Mouse (Mus musculus) testis, adult 2 months (tissue): ENCODE results near the gene Cela1. TPM values are rescaled to one million over a fixed set of nuclear protein-coding genes. Genes with fewer than 3 reads are reported as not detected.

Source experiments
- H3K27ac ChIP-seq: fragments of 200-500 bp; 2 replicates; pipeline ENCODE4 v1.5.1; 2012; ENCODE audit warnings: low read depth, low read length; ENCODE audit not compliant: control insufficient read depth, insufficient read depth
- H3K27me3 ChIP-seq: fragments of 200-500 bp; 2 replicates; pipeline ENCODE4 v1.6.1; 2012; ENCODE audit warnings: mild to moderate bottlenecking, low read length, moderate library complexity; ENCODE audit not compliant: control insufficient read depth, insufficient read depth
- H3K36me3 ChIP-seq: fragments of 200-500 bp; 2 replicates; pipeline ENCODE4 v1.6.1; 2012; ENCODE audit warnings: mild to moderate bottlenecking, low read length; ENCODE audit not compliant: control insufficient read depth, insufficient read depth
- H3K4me1 ChIP-seq: fragments of 200-500 bp; 2 replicates; pipeline ENCODE4 v1.6.1; 2012; ENCODE audit warnings: low read length; ENCODE audit not compliant: control insufficient read depth, insufficient read depth
- H3K4me3 ChIP-seq: fragments of 200-500 bp; 2 replicates; pipeline ENCODE4 v1.5.1; 2012; ENCODE audit warnings: low read depth, mild to moderate bottlenecking, low read length, moderate library complexity, mixed read lengths; ENCODE audit not compliant: control insufficient read depth
- CTCF ChIP-seq: fragments of 200-500 bp; IDR thresholded peaks from 2 replicates; pipeline ENCODE4 v1.5.1; 2012; ENCODE audit warnings: low read depth, mild to moderate bottlenecking, inconsistent platforms, low read length, moderate library complexity; ENCODE audit not compliant: control insufficient read depth, insufficient read depth, insufficient replicate concordance
- POLR2A ChIP-seq: fragments of 200-500 bp; IDR thresholded peaks from 2 replicates; pipeline ENCODE4 v1.6.1; 2012; ENCODE audit warnings: low read depth, mild to moderate bottlenecking, inconsistent platforms, low read length, moderate library complexity; ENCODE audit not compliant: control insufficient read depth
- polyA plus RNA-seq: library from polyadenylated mRNA; depleted of rRNA; stranded (reverse); fragments of >200 nt; gene quantifications from 2 replicates; pipeline ENCODE4 v1.2.3, GENCODE M21; 2012

Gene Cela1
- polyA plus RNA-seq, 1 experiment, result 1.6 TPM

DNA sequence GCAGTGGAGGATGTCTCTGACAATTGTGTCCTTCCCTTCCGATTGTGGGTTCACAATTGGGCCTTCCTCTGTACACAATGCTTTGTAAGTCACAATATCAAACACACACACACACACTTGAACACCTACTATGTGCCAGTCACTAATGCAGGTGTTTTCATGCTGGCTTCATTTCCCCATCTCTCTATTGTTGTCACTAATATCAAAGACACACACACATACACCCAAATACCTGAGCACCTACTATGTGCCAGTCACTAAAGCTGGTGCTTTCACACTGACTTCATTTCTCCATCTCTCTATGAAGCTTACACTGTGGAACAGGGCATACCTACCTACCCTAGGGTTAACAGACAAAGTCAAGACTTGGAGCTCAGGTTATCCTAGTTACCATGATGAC lies 17.7 kb upstream of the Cela1 start:
- Histone ChIP-seq H3K36me3 (no peaks in the 10 kb centered on the region), H3K27me3 (no peaks in the 10 kb centered on the region), H3K27ac (no peak overlapping the region), H3K4me1 (peaks cover 4% of the 10 kb centered on the region), H3K4me3 (no peak overlapping the region)
- TF ChIP-seq POLR2A, result no peak
- no peak for TF ChIP-seq CTCF

DNA sequence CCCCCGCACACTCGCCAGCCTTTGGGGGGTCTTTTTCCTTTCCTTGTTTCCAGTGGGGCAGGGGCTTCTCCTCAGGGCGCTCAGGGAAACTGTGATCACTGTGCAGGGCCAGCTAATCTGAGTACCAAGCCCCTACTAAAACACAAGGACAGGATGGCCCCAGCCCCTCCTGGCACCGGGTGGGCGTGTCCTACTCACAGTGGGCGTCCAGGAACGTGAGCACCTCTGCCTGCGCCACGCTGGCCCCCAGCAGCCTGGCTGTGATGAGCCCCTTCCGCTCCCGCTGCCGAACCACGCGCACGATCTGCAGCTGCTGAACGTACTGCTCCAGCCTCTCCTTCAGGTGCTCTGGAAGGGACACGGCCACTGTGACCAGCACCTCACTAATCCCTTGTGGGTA lies 16.2 kb upstream of the Cela1 start:
- no peak overlapping the region for H3K4me3 ChIP-seq

DNA sequence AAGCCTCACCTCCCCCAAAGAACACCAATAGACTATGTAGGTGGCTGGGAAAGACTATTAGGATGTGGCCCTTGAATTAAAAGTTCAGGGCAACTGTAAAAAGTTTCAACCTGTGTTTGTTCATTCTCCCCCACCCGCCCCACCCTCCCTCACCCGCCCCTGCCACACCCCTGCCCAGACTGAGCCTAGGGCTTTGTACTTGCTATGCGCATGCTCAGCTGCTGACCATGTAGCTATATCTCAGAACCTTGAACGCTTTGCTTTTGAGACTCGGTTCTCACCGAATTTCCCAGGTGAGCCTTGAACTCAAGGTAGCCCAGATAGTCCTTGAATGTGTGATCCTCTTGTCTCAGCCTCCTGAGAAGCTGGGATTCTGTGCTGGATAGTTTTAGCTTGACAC lies 14.1 kb upstream of the Cela1 start:
- TF ChIP-seq POLR2A (no peak), CTCF (no peak)
- H3K4me3 ChIP-seq, result no peak overlapping the region
- peaks cover 7% of the 10 kb centered on the region for H3K4me1 ChIP-seq
- H3K27me3 ChIP-seq, result no peaks in the 10 kb centered on the region
- no peaks in the 10 kb centered on the region for H3K36me3 ChIP-seq
- no peak overlapping the region for H3K27ac ChIP-seq

More for the DNA sequence above, 16.2 kb upstream of the Cela1 start:
- TF ChIP-seq POLR2A, result no peak
- TF ChIP-seq CTCF, result no peak
- H3K36me3 ChIP-seq, result no peaks in the 10 kb centered on the region
- H3K4me1 ChIP-seq, result peaks cover 7% of the 10 kb centered on the region
- no peaks in the 10 kb centered on the region for H3K27me3 ChIP-seq
- no peak overlapping the region for H3K27ac ChIP-seq

DNA sequence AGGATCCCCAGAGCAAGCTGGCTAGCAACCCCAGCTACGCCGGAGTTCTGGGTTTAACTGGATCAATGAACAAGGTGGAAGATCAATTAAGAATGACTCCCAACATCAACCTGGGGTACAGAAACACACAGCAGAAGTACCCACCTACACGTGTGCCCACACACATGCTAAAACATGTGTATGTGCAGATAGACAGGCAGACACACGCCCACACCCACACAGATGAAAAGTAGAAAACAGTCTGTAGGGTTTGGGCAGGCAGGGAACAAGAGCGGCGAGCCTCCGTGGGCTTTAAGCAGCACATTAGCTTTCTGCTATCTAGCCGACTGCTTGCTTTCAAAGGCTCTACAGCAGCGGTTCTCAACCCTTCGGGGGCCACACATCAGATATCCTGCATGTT lies 13.4 kb upstream of the Cela1 start:
- H3K27me3 ChIP-seq, result no peaks in the 10 kb centered on the region

DNA sequence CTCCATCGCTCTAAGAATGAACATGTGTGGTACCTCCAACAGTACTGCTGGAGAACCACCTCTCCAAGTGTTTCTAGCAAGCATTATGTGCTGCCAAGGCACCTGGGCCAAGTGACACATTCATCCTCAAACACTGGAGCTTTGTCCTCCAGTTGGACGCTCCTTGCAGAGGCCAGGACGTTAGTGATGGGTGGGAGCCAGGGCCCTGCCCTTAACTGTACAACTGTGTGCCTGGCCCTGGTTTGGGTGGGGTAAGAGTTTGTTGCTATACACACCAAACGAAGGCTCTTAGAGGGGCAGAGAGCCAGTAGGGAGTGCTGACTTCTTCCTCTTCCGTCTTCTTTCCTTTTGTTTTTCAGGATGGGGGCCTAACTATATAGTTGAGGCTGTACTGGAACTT lies 12.7 kb upstream of the Cela1 start:
- H3K4me1 ChIP-seq, result peaks cover 7% of the 10 kb centered on the region
- no peak for TF ChIP-seq CTCF
- TF ChIP-seq POLR2A, result no peak
- H3K27ac ChIP-seq, result no peak overlapping the region
- H3K27me3 ChIP-seq, result no peaks in the 10 kb centered on the region
- no peak overlapping the region for H3K4me3 ChIP-seq
- H3K36me3 ChIP-seq, result no peaks in the 10 kb centered on the region

More for the DNA sequence above, 13.4 kb upstream of the Cela1 start:
- Histone ChIP-seq H3K36me3 (no peaks in the 10 kb centered on the region), H3K4me3 (no peak overlapping the region), H3K27ac (no peak overlapping the region), H3K4me1 (peaks cover 7% of the 10 kb centered on the region)
- TF ChIP-seq POLR2A (no peak), CTCF (no peak)

DNA sequence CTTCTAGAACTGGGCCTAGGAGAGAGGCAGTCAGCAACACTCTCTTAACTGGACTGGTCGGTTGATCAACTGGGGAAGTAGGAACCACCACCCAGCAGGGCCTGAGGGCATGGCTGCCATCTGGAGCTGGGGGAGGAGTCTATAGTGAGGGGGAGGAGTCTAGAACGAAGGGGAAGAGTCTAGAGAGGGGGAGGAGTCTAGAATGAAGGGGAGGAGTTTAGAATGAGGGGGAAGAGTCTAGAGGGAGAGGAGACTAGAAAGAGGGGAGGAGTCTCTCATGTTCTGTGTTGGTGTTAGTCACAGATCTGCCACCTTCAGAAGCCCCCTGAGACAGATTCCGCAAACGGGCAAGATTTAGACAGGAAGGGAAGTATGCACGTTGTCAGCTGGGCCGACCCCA lies 11.7 kb upstream of the Cela1 start:
- peaks cover 7% of the 10 kb centered on the region for H3K4me1 ChIP-seq
- H3K36me3 ChIP-seq, result no peaks in the 10 kb centered on the region
- TF ChIP-seq POLR2A (no peak), CTCF (no peak)
- no peak overlapping the region for H3K4me3 ChIP-seq
- no peaks in the 10 kb centered on the region for H3K27me3 ChIP-seq
- no peak overlapping the region for H3K27ac ChIP-seq

DNA sequence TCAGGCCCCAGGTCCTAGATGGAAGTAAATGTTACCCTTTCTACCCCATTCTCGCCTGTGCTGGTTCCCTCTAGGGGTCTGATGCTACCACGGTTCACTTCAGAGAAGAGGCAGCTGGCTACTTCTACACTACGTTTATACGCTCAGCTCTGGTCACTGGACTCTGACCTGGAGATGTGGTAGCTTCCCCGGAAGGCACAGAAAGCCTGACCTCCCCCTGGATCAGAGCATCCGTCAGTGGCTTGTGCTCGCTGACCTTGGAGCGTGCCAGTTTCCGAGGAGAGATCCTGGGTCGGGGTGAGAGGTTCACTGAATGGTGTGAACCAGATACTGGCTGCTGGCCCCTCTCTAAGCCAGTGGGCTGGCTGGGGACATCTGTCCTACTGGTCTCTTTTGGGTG lies 10.4 kb upstream of the Cela1 start:
- Histone ChIP-seq H3K36me3 (no peaks in the 10 kb centered on the region), H3K4me3 (no peak overlapping the region), H3K27ac (no peak overlapping the region), H3K4me1 (peaks cover 3% of the 10 kb centered on the region), H3K27me3 (no peaks in the 10 kb centered on the region)
- TF ChIP-seq CTCF (no peak), POLR2A (no peak)

DNA sequence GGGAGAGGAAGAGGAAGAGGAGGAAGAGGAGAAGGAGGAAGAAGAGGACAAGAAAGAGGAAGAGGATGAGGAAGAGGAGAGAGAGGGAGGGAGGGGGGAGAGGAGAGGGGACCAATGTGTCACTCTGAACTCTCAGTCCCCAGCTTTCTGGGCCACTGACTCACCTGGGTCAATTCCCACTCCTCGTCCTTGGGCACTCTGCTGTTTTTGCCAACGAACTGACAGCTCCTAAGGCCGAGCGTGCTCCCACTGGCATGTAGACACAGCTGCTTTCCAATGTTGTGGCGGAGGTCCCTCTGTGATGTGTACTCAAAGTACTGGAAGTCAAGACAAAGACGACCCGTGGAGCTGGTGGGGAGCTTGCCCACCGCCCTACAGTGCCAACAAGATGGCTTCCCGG lies 6.7 kb upstream of the Cela1 start:
- Histone ChIP-seq H3K27me3 (no peaks in the 10 kb centered on the region), H3K36me3 (no peaks in the 10 kb centered on the region), H3K4me3 (no peak overlapping the region), H3K27ac (no peak overlapping the region), H3K4me1 (no peaks in the 10 kb centered on the region; the same call in 1 of the 2 replicates)
- TF ChIP-seq POLR2A (no peak), CTCF (no peak)
